ENCODE assay signal across 8 mouse cellular contexts in the genomic region with DNA sequence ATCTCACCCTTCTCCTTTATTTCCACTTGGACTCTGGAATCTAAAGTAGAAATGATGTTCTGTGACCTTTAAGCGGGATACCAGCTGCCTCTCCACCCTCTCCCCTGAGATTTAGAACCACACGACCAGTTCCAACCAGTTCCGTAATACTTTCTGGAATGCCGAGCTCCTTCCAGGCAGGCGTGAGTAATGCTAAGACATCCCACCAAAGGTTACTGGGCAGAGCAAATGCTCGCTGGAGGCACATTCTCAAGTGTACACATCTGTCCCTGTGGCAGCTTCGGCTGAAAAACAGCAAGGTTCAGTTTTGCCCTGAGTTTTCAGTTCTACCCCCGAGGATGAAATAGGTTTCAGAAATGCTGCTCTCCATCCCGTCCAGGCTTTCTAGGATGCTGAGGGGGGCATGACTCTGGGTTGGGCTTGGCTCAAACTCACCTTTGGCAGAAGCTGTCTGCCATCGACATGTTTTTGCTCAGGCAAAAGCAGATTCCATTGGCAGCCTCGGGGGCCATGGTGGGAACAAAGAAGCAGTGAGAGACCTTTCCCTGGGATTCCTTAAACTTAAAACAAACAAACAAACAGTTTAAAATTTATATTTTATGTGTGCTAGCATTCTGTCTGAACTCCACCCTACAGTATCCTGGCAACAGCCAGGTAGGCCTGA. TPM values are rescaled to one million over a fixed set of nuclear protein-coding genes. Genes with fewer than 3 reads are reported as not detected.
DNase-seq lines count a peak whose midpoint lies in the region; ATAC-seq and TF ChIP-seq lines count a peak whose summit lies in the region.
"Had no signal": no experiment of that assay in that cellular context is flagged by ENCODE, and none has a peak within 500 bp of the region (broad histone marks: within the 10 kb centered on the region; RNA-seq: fewer than 3 reads in every experiment).

No protein-coding gene starts in this region.

- no peaks in the 10 kb centered on the region for H3K27me3 ChIP-seq in heart, embryonic 10.5 days (ENCODE audit: insufficient read depth, poor library complexity, severe bottlenecking)
- H3K27me3 ChIP-seq in limb, embryonic 14.5 days (ENCODE audit: control insufficient read depth, insufficient read depth, low read length), result no peaks in the 10 kb centered on the region
- H3K27me3 ChIP-seq: neural tube, embryonic 12.5 days had no signal

- peaks cover 0 to 3% of the 10 kb centered on the region in 2 experiments; a peak in 1 of 4 replicates for H3K4me1 ChIP-seq in ES-E14 (ENCODE audit: control insufficient read depth in 2 of 2, insufficient read depth in 2 of 2, low read length in 2 of 2, poor library complexity in 1 of 2)
- H3K4me1 ChIP-seq in heart, embryonic 10.5 days, result peaks cover 35% of the 10 kb centered on the region
- H3K4me1 ChIP-seq in limb, embryonic 14.5 days (ENCODE audit: control insufficient read depth, insufficient read depth, low read length), result peaks cover 19% of the 10 kb centered on the region
- H3K4me1 ChIP-seq: neural tube, embryonic 12.5 days had no signal

- H3K9me3 ChIP-seq in ES-E14 (ENCODE audit: control insufficient read depth, insufficient read depth, low read depth, low read length), result no peaks in the 10 kb centered on the region
- H3K9me3 ChIP-seq in heart, embryonic 10.5 days, result no peaks in the 10 kb centered on the region
- peaks cover 5% of the 10 kb centered on the region; the same call in 1 of the 2 replicates for H3K9me3 ChIP-seq in limb, embryonic 14.5 days (ENCODE audit: control insufficient read depth, low read length)
- H3K9me3 ChIP-seq: neural tube, embryonic 12.5 days had no signal

- no peak for TF ChIP-seq POLR2A in limb, embryonic 14.5 days (IDR thresholded peaks at IDR 0.05; ENCODE audit: borderline replicate concordance, extremely low read depth, insufficient read depth, insufficient read length)

- intact Hi-C loops in left cerebral cortex, postnatal 36 days (cut with DNase I), result no loop called here

- H3K27ac ChIP-seq in ES-E14 (ENCODE audit: insufficient read depth, low read depth, low read length, poor library complexity, severe bottlenecking), result no peak overlapping the region
- H3K27ac ChIP-seq in heart, embryonic 10.5 days, result peak overlapping the region; percentile 31
- peak overlapping the region; percentile 30 for H3K27ac ChIP-seq in limb, embryonic 14.5 days (replicated peaks; ENCODE audit: low read depth, low read length)
- H3K27ac ChIP-seq: neural tube, embryonic 12.5 days had no signal

- ATAC-seq in limb, embryonic 14.5 days (ENCODE audit: low FRiP score, low read depth), result peak; percentile 76

- no peak overlapping the region for H3K9ac ChIP-seq in ES-E14 (ENCODE audit: insufficient read depth, low read depth, low read length, poor library complexity, severe bottlenecking)
- no peak overlapping the region for H3K9ac ChIP-seq in limb, embryonic 14.5 days (ENCODE audit: low read depth, low read length, severe bottlenecking)
- H3K9ac ChIP-seq: neural tube, embryonic 12.5 days had no signal

- DNase-seq in ES-E14 (ENCODE audit: low read depth, low spot score), result peak; percentile 54
- peak; percentile 96 for DNase-seq in adipocyte (ENCODE audit: low spot score)
- no peak for DNase-seq in heart, embryonic 10.5 days (ENCODE audit: low spot score)
- peak; percentile 65 for DNase-seq in limb, embryonic 14.5 days (ENCODE audit: low spot score)
- no peak for DNase-seq in left cerebral cortex, adult 9 months (ENCODE audit: low spot score in 2 of 2)
- no peak for DNase-seq in left cerebral cortex, postnatal 36 days (ENCODE audit: low spot score in 2 of 2)
- DNase-seq in cerebellum, postnatal 36 days, result no peak

- no peak overlapping the region for H3K4me3 ChIP-seq in ES-E14 (ENCODE audit: insufficient read depth in 1 of 2, low read depth in 1 of 2, low read length in 2 of 2, poor library complexity in 1 of 2, severe bottlenecking in 1 of 2)
- H3K4me3 ChIP-seq in heart, embryonic 10.5 days, result no peak overlapping the region
- H3K4me3 ChIP-seq in limb, embryonic 14.5 days (replicated peaks; ENCODE audit: low read length), result no peak overlapping the region
- H3K4me3 ChIP-seq: neural tube, embryonic 12.5 days had no signal

- H3K4me2 ChIP-seq in limb, embryonic 14.5 days (replicated peaks; ENCODE audit: low read depth, low read length, severe bottlenecking), result no peak overlapping the region
- H3K4me2 ChIP-seq: neural tube, embryonic 12.5 days had no signal

- in situ Hi-C loops in ES-E14 (cut with MboI; ENCODE audit: low sequenced_read_pairs in 2 of 2, unreplicated experiment in 2 of 2), result loop anchor here (5.0 kb wide), 1 partner anchor 347 kb away; no protein-coding TSS in a partner anchor

- no peaks in the 10 kb centered on the region for H3K36me3 ChIP-seq in ES-E14 (ENCODE audit: control insufficient read depth, insufficient read depth, low read length, poor library complexity, severe bottlenecking)
- H3K36me3 ChIP-seq in heart, embryonic 10.5 days, result 0 out of 2 replicates have a peak, but pooled peaks cover 4% of the 10 kb centered on the region
- no peaks in the 10 kb centered on the region for H3K36me3 ChIP-seq in limb, embryonic 14.5 days (ENCODE audit: control insufficient read depth, insufficient read depth, low read length)
- H3K36me3 ChIP-seq: neural tube, embryonic 12.5 days had no signal

- 56% methylated on average over 11 of the region's 11 CpGs for WGBS in heart, embryonic 10.5 days
- WGBS in limb, embryonic 14.5 days, result 40% methylated on average over 11 of the region's 11 CpGs

TF ChIP-seq in ES-E14, 5 proteins besides CTCF, POLR2A, EP300 and RAD21:
- TF ChIP-seq MAFK (IDR thresholded peaks at IDR 0.05; ENCODE audit: insufficient read depth, low read depth, low read length), result no peak
- TF ChIP-seq ZC3H11A (IDR thresholded peaks at IDR 0.05; ENCODE audit: borderline replicate concordance, low read depth, low read length), result no peak
- no peak for TF ChIP-seq HCFC1 (IDR thresholded peaks at IDR 0.05; ENCODE audit: borderline replicate concordance, insufficient read depth, low read length)

RNA-seq across cellular contexts. Expression of a gene that starts 21.9 kb away (rescaled TPM):
- total RNA-seq in ES-E14 (2012; rRNA removed), result not detected in 2 replicates
- polyA plus RNA-seq in heart, embryonic 10.5 days (2016; fragmentation: Nextera tagmentation; extraction: Ambion mirVana), result 0.26 and 0.62 TPM in 2 replicates
- 3.5 and 3.8 TPM in 2 replicates for polyA plus RNA-seq in limb, embryonic 14.5 days (2012; rRNA removed)
- polyA plus RNA-seq in limb, embryonic 14.5 days (2014; fragmentation: Nextera tagmentation; extraction: Ambion mirVana), result 2.6 and 3.1 TPM in 2 replicates
- total RNA-seq in left cerebral cortex, postnatal 36 days (2021), result 10 to 100 TPM; 14.5 to 16.5 TPM

RNA-seq across cellular contexts. Expression of a gene that starts 49.8 kb away (rescaled TPM):
- total RNA-seq in ES-E14 (2012; rRNA removed), result 0.32 and 0.71 TPM in 2 replicates
- 0.58 and 0.78 TPM in 2 replicates for polyA plus RNA-seq in heart, embryonic 10.5 days (2016; fragmentation: Nextera tagmentation; extraction: Ambion mirVana)
- 0.20 and 0.50 TPM in 2 replicates for polyA plus RNA-seq in limb, embryonic 14.5 days (2012; rRNA removed)
- 0.36 and 0.44 TPM in 2 replicates for polyA plus RNA-seq in limb, embryonic 14.5 days (2014; fragmentation: Nextera tagmentation; extraction: Ambion mirVana)
- total RNA-seq in left cerebral cortex, postnatal 36 days (2021), result under 1 TPM; 0.41 to 0.59 TPM

Comparison
In these comparisons a context has a peak if more than half of its experiments do, and no peak if none do; other contexts are left out.
1. DNase-seq: peak in ES-E14 (single experiment), adipocyte (single experiment) and limb, embryonic 14.5 days (single experiment); none in heart, embryonic 10.5 days (single experiment), left cerebral cortex, adult 9 months (0 of 2), left cerebral cortex, postnatal 36 days (0 of 2) and cerebellum, postnatal 36 days (0 of 2).
2. RNA of a gene that starts 21.9 kb away (total RNA-seq): 14.5 to 16.5 TPM in left cerebral cortex, postnatal 36 days; not detected in ES-E14; every median in the first group is over 10 times any median in the second.